Mouse (Mus musculus): Measurements from ENCODE around the gene Tsfm. TPM values are rescaled to one million over a fixed set of nuclear protein-coding genes. Genes with fewer than 3 reads are reported as not detected.

The Tsfm gene
- polyA plus RNA-seq, 1 experiment = 12.2 TPM

DNA sequence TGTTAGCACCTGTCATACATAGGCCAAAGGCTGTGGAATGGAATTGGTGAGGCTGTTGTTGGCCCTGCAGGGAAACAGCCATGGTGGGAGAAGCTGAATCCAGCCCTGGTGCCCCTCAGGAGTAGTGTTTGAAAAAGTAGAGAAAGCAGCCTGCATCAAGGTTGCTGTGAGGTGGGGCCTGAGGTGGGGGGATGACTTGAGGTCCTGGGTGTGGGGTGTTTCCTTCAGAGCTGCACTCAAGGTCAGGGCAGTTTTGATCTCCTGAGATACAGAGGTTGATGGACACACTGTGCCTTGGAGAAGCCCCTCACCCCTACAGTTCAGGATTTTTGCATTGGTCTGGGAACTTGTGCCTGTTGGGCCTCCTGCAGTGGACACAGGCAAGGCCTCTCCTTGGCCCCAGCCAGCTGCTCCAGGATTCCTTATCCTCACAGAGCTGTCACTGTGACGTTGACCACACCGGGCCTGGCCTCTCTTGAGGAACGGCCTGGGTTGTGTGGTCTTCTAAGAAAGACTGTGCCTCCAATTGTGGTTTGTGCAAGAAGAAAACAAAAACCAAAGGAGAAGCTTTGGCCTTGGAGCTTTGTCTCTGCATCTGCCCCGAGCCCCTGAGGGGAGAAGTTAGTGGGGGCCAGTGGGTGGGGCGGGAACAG is 42.0 kb downstream of the Tsfm start:
- peaks cover 14% of the 10 kb centered on the region for H3K4me1 ChIP-seq (ENCODE audit: control insufficient read depth, insufficient read depth, low read length)
- H3K27ac ChIP-seq (ENCODE audit: control insufficient read depth, insufficient read depth, low read depth, low read length) = no peak overlapping the region
- no peak for TF ChIP-seq POLR2A (IDR thresholded peaks at IDR 0.05; ENCODE audit: control insufficient read depth, low read depth, low read length)
- TF ChIP-seq CTCF (IDR thresholded peaks at IDR 0.05; ENCODE audit: control insufficient read depth, insufficient read depth, insufficient replicate concordance, low read depth, low read length) = no peak
- no peaks in the 10 kb centered on the region for H3K36me3 ChIP-seq (ENCODE audit: control insufficient read depth, insufficient read depth, low read length)
- no peak overlapping the region for H3K4me3 ChIP-seq (ENCODE audit: control insufficient read depth, low read depth, low read length)
- no peaks in the 10 kb centered on the region for H3K27me3 ChIP-seq (ENCODE audit: control insufficient read depth, insufficient read depth, low read length)

DNA sequence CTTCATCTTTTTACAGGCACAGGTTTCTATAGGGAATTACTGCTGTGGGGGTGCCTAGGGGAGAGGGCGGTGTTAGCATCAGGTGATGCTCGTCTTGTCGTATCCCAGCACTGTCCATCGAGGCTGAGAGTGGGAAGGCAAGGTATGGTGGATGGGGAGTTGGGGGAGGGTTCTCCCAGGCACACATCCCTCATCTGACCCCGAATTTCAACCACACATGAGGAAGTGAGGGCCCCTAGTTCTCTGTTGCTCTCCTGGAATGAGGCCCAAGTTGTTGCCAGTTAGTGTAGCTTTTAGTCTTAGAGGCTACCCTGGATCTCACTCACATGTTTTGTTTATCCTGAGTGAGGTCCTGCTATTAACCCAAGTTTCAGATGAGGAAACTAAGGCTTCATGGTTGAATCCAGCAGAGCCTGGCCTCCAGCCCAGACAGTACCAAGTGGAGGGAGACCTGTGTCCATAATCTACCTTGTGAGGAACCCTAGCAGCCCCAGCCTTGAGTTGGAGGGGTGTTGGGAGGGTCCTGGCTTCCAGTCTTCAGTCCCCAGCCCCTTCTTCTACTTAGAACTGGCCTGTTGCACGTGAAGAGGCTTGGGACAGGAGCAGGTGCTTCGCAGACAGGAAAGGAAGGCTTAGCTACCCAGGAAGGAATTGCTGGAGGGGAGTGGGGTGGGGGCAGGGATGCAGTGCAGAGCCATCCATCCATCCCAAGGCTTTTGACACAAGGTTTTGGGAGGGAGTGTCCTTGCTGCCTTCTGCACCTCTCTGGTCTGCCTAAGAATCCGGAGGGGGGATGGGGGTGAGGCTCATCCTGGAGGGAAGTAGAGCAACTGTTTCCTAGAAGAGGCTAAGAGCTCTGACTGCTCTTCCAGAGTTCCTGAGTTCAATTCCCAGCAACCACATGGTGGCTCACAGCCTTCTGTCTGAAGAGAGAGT is 43.2 kb downstream of the Tsfm start:
- peaks cover 14% of the 10 kb centered on the region for H3K4me1 ChIP-seq (ENCODE audit: control insufficient read depth, insufficient read depth, low read length)
- H3K27me3 ChIP-seq (ENCODE audit: control insufficient read depth, insufficient read depth, low read length) = no peaks in the 10 kb centered on the region
- H3K36me3 ChIP-seq (ENCODE audit: control insufficient read depth, insufficient read depth, low read length) = no peaks in the 10 kb centered on the region
- TF ChIP-seq CTCF (IDR thresholded peaks at IDR 0.05; ENCODE audit: control insufficient read depth, insufficient read depth, insufficient replicate concordance, low read depth, low read length) = no peak
- no peak for TF ChIP-seq POLR2A (IDR thresholded peaks at IDR 0.05; ENCODE audit: control insufficient read depth, low read depth, low read length)
- H3K27ac ChIP-seq (ENCODE audit: control insufficient read depth, insufficient read depth, low read depth, low read length) = no peak overlapping the region
- no peak overlapping the region for H3K4me3 ChIP-seq (ENCODE audit: control insufficient read depth, low read depth, low read length)

DNA sequence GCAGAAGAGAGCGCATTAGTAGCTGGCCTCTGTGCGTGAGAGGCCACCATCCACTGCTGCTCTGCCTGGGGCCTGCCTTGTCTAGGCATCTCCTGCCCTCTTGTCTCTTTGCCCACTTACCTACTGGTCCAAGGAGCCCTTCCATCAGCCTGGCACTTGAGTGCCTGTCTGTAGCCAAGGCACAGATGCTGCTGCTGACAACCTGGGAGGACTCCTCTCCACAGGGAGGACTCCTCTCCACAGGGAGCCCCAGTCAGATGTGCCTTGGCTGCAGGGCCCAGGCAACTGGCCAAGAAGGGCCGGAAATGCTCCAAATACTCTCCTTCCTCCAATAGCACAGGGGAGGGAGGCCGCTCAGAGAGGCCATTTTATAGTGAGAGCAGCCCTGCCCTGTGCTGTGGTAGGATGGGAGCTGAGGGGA is 44.1 kb downstream of the Tsfm start:
- TF ChIP-seq CTCF (IDR thresholded peaks at IDR 0.05; ENCODE audit: control insufficient read depth, insufficient read depth, insufficient replicate concordance, low read depth, low read length) = no peak
- Histone ChIP-seq H3K27ac (ENCODE audit: control insufficient read depth, insufficient read depth, low read depth, low read length) (peak overlapping the region; percentile 12; the same call in 1 of the 2 replicates), H3K4me1 (ENCODE audit: control insufficient read depth, insufficient read depth, low read length) (peaks cover 14% of the 10 kb centered on the region), H3K4me3 (ENCODE audit: control insufficient read depth, low read depth, low read length) (no peak overlapping the region), H3K36me3 (ENCODE audit: control insufficient read depth, insufficient read depth, low read length) (no peaks in the 10 kb centered on the region), H3K27me3 (ENCODE audit: control insufficient read depth, insufficient read depth, low read length) (no peaks in the 10 kb centered on the region)

GRCm38 (mm10) chr10:126985579-126985978 is 45.1 kb downstream of the Tsfm start:
- H3K27ac ChIP-seq (ENCODE audit: control insufficient read depth, insufficient read depth, low read depth, low read length) = no peak overlapping the region
- H3K4me3 ChIP-seq (ENCODE audit: control insufficient read depth, low read depth, low read length) = no peak overlapping the region
- no peaks in the 10 kb centered on the region for H3K27me3 ChIP-seq (ENCODE audit: control insufficient read depth, insufficient read depth, low read length)
- H3K4me1 ChIP-seq (ENCODE audit: control insufficient read depth, insufficient read depth, low read length) = peaks cover 18% of the 10 kb centered on the region
- H3K36me3 ChIP-seq (ENCODE audit: control insufficient read depth, insufficient read depth, low read length) = no peaks in the 10 kb centered on the region
- no peak for TF ChIP-seq POLR2A (IDR thresholded peaks at IDR 0.05; ENCODE audit: control insufficient read depth, low read depth, low read length)
- TF ChIP-seq CTCF (IDR thresholded peaks at IDR 0.05; ENCODE audit: control insufficient read depth, insufficient read depth, insufficient replicate concordance, low read depth, low read length) = no peak

- Histone ChIP-seq H3K4me3 (ENCODE audit: control insufficient read depth, low read depth, low read length) (no peak overlapping the region), H3K36me3 (ENCODE audit: control insufficient read depth, insufficient read depth, low read length) (no peaks in the 10 kb centered on the region), H3K27me3 (ENCODE audit: control insufficient read depth, insufficient read depth, low read length) (no peaks in the 10 kb centered on the region), H3K4me1 (ENCODE audit: control insufficient read depth, insufficient read depth, low read length) (peaks cover 22% of the 10 kb centered on the region), H3K27ac (ENCODE audit: control insufficient read depth, insufficient read depth, low read depth, low read length) (no peak overlapping the region)
- TF ChIP-seq POLR2A (IDR thresholded peaks at IDR 0.05; ENCODE audit: control insufficient read depth, low read depth, low read length) (no peak), CTCF (IDR thresholded peaks at IDR 0.05; ENCODE audit: control insufficient read depth, insufficient read depth, insufficient replicate concordance, low read depth, low read length) (no peak)
These were observed 45.5 kb downstream of the Tsfm start for GRCm38 (mm10) chr10:126985127-126985526.

DNA sequence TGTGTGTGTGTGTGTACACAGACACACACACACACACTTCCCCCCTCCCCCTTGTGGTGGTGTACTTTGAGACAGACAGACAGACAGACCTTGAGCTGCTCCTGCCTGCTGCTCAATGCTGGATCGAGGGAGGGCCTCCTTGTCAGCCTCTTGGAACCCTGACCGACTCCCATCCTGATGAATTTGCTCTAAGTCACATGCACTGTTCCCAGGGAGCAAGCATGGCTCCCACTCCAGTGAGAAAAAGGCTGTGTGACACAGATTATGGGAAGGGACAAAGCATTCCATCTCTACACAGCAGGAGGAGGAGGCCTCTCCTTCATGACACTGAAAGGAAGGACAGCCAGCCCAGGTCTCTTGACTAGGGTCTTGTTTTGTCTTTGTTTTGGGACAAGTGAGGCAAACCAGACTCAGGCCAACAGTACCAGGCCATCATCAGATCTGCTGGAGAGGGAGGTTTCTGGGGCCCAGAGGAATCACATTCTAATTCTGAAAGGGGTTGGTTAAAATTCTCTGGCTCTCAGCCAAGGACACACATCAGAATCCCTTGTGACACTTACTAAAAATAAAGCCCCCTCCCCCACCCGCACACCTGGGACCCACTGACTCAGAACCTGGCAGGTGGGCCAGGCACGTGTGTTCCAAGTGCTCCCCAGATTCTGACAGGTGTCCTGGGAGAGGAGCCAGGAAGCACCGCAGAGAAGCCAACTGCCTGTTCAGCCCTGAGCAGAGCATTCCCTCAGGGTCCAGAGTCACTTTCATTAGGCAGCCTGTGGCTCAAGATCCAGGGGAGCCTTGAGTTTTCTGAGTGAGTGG is 46.2 kb downstream of the Tsfm start:
- Histone ChIP-seq H3K27ac (ENCODE audit: control insufficient read depth, insufficient read depth, low read depth, low read length) (no peak overlapping the region), H3K4me1 (ENCODE audit: control insufficient read depth, insufficient read depth, low read length) (peaks cover 27% of the 10 kb centered on the region), H3K27me3 (ENCODE audit: control insufficient read depth, insufficient read depth, low read length) (no peaks in the 10 kb centered on the region), H3K4me3 (ENCODE audit: control insufficient read depth, low read depth, low read length) (no peak overlapping the region), H3K36me3 (ENCODE audit: control insufficient read depth, insufficient read depth, low read length) (no peaks in the 10 kb centered on the region)
- TF ChIP-seq CTCF (IDR thresholded peaks at IDR 0.05; ENCODE audit: control insufficient read depth, insufficient read depth, insufficient replicate concordance, low read depth, low read length) = no peak
- TF ChIP-seq POLR2A (IDR thresholded peaks at IDR 0.05; ENCODE audit: control insufficient read depth, low read depth, low read length) = no peak
